Mouse (Mus musculus) erythroblast, embryonic 14.5 days (primary cell): ENCODE results near the gene Golga4. TPM values are rescaled to one million over a fixed set of nuclear protein-coding genes. Genes with fewer than 3 reads are reported as not detected.
"Not testable (repeated sequence)": the region's sequence is repeated elsewhere in the genome, so short reads cannot be mapped to it uniquely, and the experiment has no call there.

Experiments
- H3K27me3 ChIP-seq: 2 replicates; pipeline ENCODE4 v1.6.1; 2012; ENCODE audit warnings: inconsistent platforms; ENCODE audit not compliant: control insufficient read depth
- H3K36me3 ChIP-seq: 2 replicates; pipeline ENCODE4 v1.6.1; 2012; ENCODE audit warnings: mild to moderate bottlenecking, inconsistent platforms; ENCODE audit not compliant: control insufficient read depth
- H3K4me1 ChIP-seq: 2 replicates; pipeline ENCODE4 v1.6.1; 2012; ENCODE audit warnings: inconsistent platforms; ENCODE audit not compliant: control insufficient read depth
- H3K4me3 ChIP-seq: replicated peaks from 2 replicates; pipeline ENCODE3; 2012; ENCODE audit warnings: moderate library complexity, mild to moderate bottlenecking, inconsistent platforms
- H3K9me3 ChIP-seq: 2 replicates; pipeline ENCODE4 v1.6.1; 2012; ENCODE audit warnings: low read length, inconsistent platforms, mixed read lengths; ENCODE audit not compliant: control insufficient read depth
- GATA1 ChIP-seq: IDR thresholded peaks from 2 replicates; pipeline ENCODE4 v1.6.1; 2012; ENCODE audit warnings: low read length, inconsistent platforms, mixed read lengths
- TAL1 ChIP-seq: IDR thresholded peaks from 3 replicates; pipeline ENCODE4 v1.6.1; 2012; ENCODE audit warnings: low read length, inconsistent platforms, mixed read lengths
- polyA plus RNA-seq: library from polyadenylated mRNA; stranded (reverse); fragments of >175 nt; gene quantifications from 2 replicates; pipeline ENCODE4 v1.2.3, GENCODE M21; 2012

Golga4 gene
- polyA plus RNA-seq, 1 experiment: 0.88 TPM

GRCm38 (mm10) chr9:118589249-118589648 lies 83.2 kb downstream of the Golga4 start:
- H3K27me3 ChIP-seq: no peaks in the 10 kb centered on the region
- peaks cover 3% of the 10 kb centered on the region for H3K36me3 ChIP-seq
- no peaks in the 10 kb centered on the region for H3K9me3 ChIP-seq
- H3K4me1 ChIP-seq: peaks cover 4% of the 10 kb centered on the region
- no peak overlapping the region for H3K4me3 ChIP-seq
- no peak for TF ChIP-seq TAL1
- no peak for TF ChIP-seq GATA1

DNA sequence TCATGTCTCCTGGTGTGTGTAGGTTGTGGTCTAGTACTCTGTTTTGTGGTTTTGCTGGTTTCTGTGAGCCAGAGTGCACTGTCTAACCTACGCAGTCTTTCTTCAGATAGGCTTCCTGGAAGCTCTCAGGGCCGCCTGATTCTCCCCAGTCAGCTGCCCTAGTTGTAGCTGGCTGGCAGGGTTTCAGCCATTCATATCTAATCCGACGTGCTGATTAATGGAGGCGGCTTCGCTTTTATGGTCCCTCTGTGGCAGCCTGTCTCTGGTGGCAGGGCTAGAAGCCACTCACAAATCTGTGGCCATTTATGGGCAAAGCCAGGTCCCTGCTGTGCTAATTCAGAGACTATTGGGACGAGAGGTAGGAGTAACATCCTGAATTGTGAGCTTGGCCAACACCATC lies 84.2 kb downstream of the Golga4 start:
- no peaks in the 10 kb centered on the region for H3K27me3 ChIP-seq
- peaks cover 2% of the 10 kb centered on the region for H3K36me3 ChIP-seq
- H3K4me3 ChIP-seq: no peak overlapping the region
- no peaks in the 10 kb centered on the region for H3K9me3 ChIP-seq
- TF ChIP-seq TAL1: no peak
- no peak for TF ChIP-seq GATA1
- H3K4me1 ChIP-seq: no peaks in the 10 kb centered on the region; the same call in 1 of the 2 replicates

- Histone ChIP-seq H3K9me3 (no peaks in the 10 kb centered on the region), H3K4me1 (no peaks in the 10 kb centered on the region; the same call in 1 of the 2 replicates), H3K4me3 (no peak overlapping the region), H3K27me3 (no peaks in the 10 kb centered on the region), H3K36me3 (no peaks in the 10 kb centered on the region)
- TF ChIP-seq TAL1 (no peak), GATA1 (no peak)
Measured at GRCm38 (mm10) chr9:118591633-118592032, 85.6 kb downstream of the Golga4 start.

- Histone ChIP-seq H3K27me3 (no peaks in the 10 kb centered on the region), H3K9me3 (no peaks in the 10 kb centered on the region), H3K36me3 (no peaks in the 10 kb centered on the region), H3K4me3 (no peak overlapping the region), H3K4me1 (no peaks in the 10 kb centered on the region; the same call in 1 of the 2 replicates)
- no peak for TF ChIP-seq GATA1
- no peak for TF ChIP-seq TAL1
Measured at GRCm38 (mm10) chr9:118592585-118593249, 86.7 kb downstream of the Golga4 start.

DNA sequence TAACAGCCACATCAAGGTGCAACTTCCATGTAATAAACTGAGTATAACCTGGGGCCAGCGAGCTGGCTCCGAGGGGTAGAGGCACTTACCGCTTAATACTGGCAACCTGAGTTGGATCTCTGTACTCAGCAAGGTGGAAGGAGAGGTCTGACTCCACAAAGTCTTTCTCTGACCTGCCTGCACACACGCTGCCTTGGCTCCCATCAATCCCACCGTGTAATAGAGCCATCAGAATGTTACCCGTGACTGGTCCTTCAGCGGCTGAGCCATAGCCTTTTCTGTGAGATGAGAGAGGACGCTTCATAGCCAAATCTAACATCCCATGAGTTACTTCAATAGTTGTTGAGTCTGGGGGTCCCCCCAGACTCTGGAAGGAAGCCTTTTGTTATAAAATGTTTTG lies 87.4 kb downstream of the Golga4 start:
- no peaks in the 10 kb centered on the region for H3K27me3 ChIP-seq
- H3K36me3 ChIP-seq: no peaks in the 10 kb centered on the region
- no peak overlapping the region for H3K4me3 ChIP-seq
- H3K4me1 ChIP-seq: no peaks in the 10 kb centered on the region; the same call in 1 of the 2 replicates
- no peaks in the 10 kb centered on the region for H3K9me3 ChIP-seq
- TF ChIP-seq TAL1: no peak
- no peak for TF ChIP-seq GATA1

GRCm38 (mm10) chr9:118596767-118597166 lies 90.7 kb downstream of the Golga4 start:
- no peak for TF ChIP-seq GATA1
- Histone ChIP-seq H3K27me3 (no peaks in the 10 kb centered on the region), H3K4me3 (no peak overlapping the region), H3K9me3 (no peaks in the 10 kb centered on the region), H3K36me3 (no peaks in the 10 kb centered on the region), H3K4me1 (no peaks in the 10 kb centered on the region; the same call in 1 of the 2 replicates)

- H3K36me3 ChIP-seq, H3K9me3 ChIP-seq, H3K27me3 ChIP-seq, H3K4me3 ChIP-seq, H3K4me1 ChIP-seq: not testable (repeated sequence)
Measured at GRCm38 (mm10) chr9:118600393-118600792, 94.3 kb downstream of the Golga4 start.

GRCm38 (mm10) chr9:118602576-118602975 lies 96.5 kb downstream of the Golga4 start:
- Histone ChIP-seq H3K4me1 (peaks cover 3% of the 10 kb centered on the region; the same call in 1 of the 2 replicates), H3K4me3 (no peak overlapping the region), H3K36me3 (no peaks in the 10 kb centered on the region), H3K27me3 (peaks cover 23% of the 10 kb centered on the region), H3K9me3 (no peaks in the 10 kb centered on the region)
- TF ChIP-seq TAL1 (no peak), GATA1 (no peak)

DNA sequence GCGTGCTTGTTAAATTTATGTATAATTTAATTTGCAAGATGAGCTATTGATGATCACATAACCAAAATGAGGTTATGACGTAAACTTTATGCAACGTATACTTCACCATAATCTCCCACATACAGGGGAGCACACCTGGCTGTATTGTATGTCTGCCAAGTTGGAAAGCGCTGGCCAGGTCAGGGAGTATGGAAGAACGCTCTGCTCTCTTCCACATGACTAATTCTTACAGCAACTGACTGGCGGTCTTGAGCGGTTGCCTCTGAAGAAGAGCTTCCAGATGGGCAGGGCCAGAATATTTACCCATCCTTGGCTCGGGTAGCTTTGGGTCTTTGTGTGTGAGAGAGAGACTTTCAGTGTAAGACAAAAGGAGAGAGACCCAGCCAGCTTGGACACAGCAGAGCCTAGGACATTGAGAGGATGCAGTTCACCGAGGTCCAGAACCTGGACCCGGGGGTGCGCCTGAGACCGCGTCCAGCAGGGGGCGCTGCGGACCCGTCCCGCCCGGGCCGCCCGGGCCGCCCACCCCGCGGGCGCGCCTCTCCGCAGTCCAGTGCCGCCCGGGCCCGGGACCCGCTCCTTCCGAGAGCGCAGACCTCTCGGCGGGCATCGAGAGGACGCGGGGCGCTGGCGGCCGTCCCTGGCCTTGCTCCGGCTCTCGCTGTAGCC lies 100.2 kb downstream of the Golga4 start, which contains the start of gene Itga9:
Gene Itga9, plus strand, starts transcription at position 543 of the 669 bp plus-strand sequence.
- peaks cover 50% of the 10 kb centered on the region for H3K27me3 ChIP-seq
- H3K9me3 ChIP-seq: no peaks in the 10 kb centered on the region
- TF ChIP-seq TAL1: no peak
- TF ChIP-seq GATA1: no peak
- peak within 1 kb of the TSS; percentile 46 for H3K4me3 ChIP-seq
- H3K36me3 ChIP-seq: no peaks in the 10 kb centered on the region
- peaks cover 3% of the 10 kb centered on the region; the same call in 1 of the 2 replicates for H3K4me1 ChIP-seq
